Mouse (Mus musculus) right cerebral cortex, postnatal 25 days (tissue): ENCODE data around the gene Prkce.

ENCODE experiments used
- DNase-seq: peaks from one replicate; pipeline ENCODE4 v3.0.0; 2022

Gene Prkce

DNA sequence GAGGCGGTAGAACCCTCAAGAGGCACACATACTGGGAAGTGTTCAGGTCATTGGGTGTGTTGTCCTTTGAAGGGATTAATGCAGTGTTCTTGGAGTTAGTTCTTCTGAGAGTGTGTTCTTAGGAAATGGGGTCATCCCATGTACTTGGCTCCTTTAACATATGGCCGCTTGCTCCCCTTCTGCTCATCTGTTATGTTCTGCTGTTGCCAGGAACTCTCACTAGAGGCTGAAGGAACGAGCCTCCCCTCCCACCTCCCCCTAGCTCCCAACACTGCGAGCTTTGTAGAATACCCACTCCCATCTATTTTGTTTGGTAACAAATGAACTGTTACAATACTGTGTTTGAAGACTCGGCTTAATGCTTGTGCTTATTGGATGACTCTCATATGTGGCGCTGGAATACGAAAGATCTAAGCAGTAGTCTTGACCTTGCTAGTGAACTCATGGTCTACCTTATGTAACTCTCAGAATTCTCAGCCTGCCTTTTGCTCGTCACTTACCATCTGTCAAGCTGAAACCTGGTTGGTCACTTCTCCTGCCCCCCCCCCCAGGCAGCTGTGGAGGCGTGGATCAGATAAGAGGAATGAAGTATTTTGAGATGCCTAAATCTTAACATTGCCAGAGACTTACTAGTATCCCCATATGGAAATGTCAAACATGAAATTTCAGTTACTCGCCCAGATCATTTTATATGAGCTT, 58.1 kb downstream of the Prkce start:
- no peak for DNase-seq

GRCm38 (mm10) chr17:86226198-86226597, 58.6 kb downstream of the Prkce start:
- no peak for DNase-seq

GRCm38 (mm10) chr17:86226635-86227034, 59.0 kb downstream of the Prkce start:
- no peak for DNase-seq

- DNase-seq, result no peak
Measured at GRCm38 (mm10) chr17:86227389-86227788, 59.8 kb downstream of the Prkce start.

GRCm38 (mm10) chr17:86228850-86229249, 61.3 kb downstream of the Prkce start:
- DNase-seq, result peak; percentile 80

GRCm38 (mm10) chr17:86230141-86230633, 62.6 kb downstream of the Prkce start:
- no peak for DNase-seq

GRCm38 (mm10) chr17:86231741-86232179, 64.2 kb downstream of the Prkce start:
- DNase-seq, result no peak

- DNase-seq, result no peak
Measured at GRCm38 (mm10) chr17:86232248-86232647, 64.7 kb downstream of the Prkce start.

DNA sequence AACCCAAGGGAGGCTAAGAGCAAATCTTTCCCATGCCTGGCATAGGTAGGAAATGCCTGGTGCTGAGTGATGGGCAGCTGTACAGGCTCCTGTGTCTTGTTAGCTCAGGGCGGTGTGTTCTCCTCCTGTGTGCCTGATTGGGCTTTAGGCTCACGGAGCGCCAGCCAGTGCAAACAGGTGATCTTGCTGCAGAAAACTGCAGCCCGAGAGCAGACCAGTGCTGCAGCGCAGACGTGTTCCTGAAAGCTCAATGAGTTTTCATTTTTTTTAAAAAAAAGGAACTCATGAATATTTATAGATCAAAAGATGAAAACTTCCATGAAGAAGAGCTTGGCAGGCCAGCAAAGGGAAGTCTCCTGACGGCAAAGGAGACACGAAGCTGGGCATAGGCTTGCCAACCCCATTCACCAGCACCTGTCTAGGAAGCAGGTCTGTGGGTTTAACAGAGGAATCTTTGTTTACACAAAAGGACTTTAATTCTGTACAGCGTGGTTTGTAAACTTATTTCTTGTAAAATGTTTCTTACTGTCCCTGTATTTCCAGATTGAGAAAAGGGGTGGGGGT, 67.1 kb downstream of the Prkce start:
- DNase-seq, result no peak

- DNase-seq, result no peak
Measured at GRCm38 (mm10) chr17:86236026-86236712, 68.6 kb downstream of the Prkce start.

DNA sequence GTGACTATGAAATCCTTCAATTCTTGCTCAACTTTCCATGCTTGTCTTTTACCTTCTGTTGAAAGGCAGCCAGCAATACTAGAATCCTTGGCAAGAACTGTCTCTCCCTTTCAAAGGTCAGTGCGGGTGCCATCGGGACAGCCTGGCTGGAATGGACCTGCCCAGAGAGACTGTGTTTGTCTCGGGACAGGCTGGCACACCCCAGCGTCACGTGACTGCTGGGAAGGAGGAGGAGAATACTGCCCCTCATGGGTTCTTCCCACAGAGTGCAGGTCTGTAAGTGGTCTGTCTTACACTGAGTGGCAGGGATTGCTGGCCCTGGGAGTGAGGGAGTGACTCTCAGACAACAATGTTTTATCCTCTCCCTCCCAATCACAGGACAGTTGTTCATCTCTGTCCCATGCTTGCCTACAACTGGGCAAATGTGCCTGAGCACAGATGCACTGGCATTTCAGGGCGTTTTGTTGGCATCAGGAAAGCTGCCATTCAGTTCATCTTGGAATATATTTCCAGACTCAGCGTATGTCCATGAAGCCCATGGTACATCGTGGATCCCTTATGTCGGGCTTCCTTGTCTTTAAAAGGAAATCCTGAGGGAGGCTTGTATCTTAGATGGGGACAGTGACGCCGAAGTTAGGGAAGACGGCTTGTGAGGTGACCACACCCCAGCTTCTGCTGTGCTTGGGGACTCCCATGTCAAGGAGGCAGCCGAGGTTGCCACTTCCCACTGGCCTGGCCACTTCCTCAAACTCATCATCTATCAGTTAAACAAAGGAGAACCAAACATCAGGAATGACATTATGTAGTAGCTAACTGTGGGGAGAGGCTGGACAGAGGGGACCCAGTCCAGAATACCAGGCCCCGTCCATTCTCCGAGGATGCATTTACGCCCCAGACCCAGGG, 69.5 kb downstream of the Prkce start:
- DNase-seq, result no peak

- no peak for DNase-seq
Measured at GRCm38 (mm10) chr17:86242291-86242690, 74.7 kb downstream of the Prkce start.

DNA sequence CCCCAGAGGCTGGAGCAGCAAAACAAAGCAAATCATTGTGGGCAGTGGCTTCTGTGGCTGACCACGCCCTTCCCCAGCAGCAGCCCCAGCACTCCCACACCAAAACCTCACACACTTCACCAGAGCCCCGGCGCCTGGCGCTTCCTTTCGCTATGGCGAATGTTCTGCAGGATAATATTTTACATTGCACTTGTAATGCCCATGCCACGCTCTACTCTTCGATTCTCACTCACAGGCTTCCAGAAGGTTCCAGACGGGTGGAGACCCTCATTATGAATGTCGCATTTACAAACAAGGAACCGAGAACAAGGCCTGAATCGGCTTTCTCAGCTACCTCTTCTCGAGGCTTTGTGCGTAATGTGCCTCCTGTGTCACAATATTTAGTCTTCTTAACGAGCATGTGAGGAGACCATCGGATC, 75.5 kb downstream of the Prkce start:
- no peak for DNase-seq

GRCm38 (mm10) chr17:86244397-86244796, 76.8 kb downstream of the Prkce start:
- DNase-seq, result no peak

- no peak for DNase-seq
Measured at GRCm38 (mm10) chr17:86248832-86249231, 81.2 kb downstream of the Prkce start.

- peak; percentile 91 for DNase-seq
Measured at GRCm38 (mm10) chr17:86249499-86250405, 82.2 kb downstream of the Prkce start.

GRCm38 (mm10) chr17:86250406-86250905, 82.9 kb downstream of the Prkce start:
- DNase-seq, result no peak

GRCm38 (mm10) chr17:86253884-86254283, 86.3 kb downstream of the Prkce start:
- no peak for DNase-seq

DNA sequence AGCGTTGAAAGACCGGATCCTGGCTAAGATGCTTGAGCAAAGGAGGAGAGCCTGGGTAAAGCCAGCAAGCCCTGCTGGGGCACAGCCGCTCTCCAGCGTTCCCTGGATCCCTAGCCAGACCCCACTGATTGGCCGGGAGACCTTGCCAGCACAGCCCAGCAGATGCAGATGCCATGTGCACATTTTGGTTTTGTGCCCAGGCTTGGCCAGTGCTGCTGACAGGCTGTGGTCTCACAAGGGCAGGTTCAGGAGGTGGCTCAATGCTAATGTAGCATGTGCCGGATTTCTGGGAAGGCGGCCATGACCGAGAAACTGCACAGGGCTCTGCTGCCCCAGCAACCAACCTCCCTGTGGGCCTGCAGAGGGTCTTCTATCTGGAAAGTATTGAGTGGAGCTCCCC, 86.7 kb downstream of the Prkce start:
- peak; percentile 63 for DNase-seq

DNA sequence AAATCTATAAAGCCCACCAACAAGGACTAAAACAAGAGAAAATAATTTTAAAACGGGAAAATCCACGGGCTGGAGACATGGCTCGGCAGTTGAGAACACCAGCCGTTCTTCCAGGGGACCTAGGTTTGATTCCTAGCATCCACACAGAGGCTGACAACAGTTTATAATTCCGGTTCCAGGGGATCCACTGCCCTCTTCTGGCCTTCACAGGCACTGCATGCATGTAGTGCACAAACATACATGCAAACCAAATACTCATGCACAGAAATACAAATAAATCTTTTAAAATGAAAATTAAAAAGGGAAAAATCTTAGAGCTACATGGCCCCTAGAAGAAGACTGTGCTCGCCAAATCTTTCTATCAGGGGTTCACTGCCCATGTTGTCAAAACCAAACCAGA, 87.4 kb downstream of the Prkce start:
- no peak for DNase-seq

DNA sequence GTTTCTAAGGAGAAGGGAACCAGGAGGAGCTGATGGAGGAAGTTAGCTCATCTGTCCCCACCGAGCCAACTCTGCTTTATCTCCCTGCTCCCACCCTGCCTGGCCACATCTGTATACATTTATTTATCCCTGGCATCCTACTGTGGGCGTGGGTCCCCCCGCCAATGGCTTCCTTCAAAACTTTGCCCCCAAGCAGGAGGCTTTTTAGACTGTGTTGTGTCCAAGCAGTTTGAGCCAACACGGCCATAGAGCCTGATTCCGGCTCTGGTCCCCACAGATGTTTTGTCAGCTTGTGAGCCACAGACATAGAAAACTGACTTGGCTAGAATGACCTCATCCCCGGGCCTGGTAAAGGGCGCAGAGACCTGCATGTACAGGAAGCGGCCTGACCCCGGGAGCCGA, 89.1 kb downstream of the Prkce start:
- DNase-seq, result no peak

GRCm38 (mm10) chr17:86261067-86261466, 93.5 kb downstream of the Prkce start:
- no peak for DNase-seq
